ENCODE assay signal across 25 mouse cellular contexts in genomic region chr3:130903329-130903728, GRCm38 (mm10).
"Had no signal": no experiment of that assay in that cellular context is flagged by ENCODE, and none has a peak within 500 bp of the region (broad histone marks: within the 10 kb centered on the region; RNA-seq: fewer than 3 reads in every experiment).

No protein-coding gene starts in this region.

- H3K4me3 ChIP-seq: embryonic facial prominence, embryonic 10.5 days; embryonic facial prominence, embryonic 12.5 days; embryonic facial prominence, embryonic 13.5 days; embryonic facial prominence, embryonic 15.5 days; erythroblast, embryonic 14.5 days; forebrain, embryonic 10.5 days; forebrain, embryonic 12.5 days; forebrain, embryonic 13.5 days; forebrain, embryonic 15.5 days; gastrocnemius, adult 2 months; heart, adult 2 months had no signal

- ATAC-seq: forebrain, embryonic 13.5 days; forebrain, embryonic 14.5 days; forebrain, embryonic 15.5 days; forebrain, embryonic 16.5 days; forebrain, postnatal 0 days had no signal

- H3K27ac ChIP-seq: embryonic facial prominence, embryonic 10.5 days; embryonic facial prominence, embryonic 12.5 days; embryonic facial prominence, embryonic 13.5 days; embryonic facial prominence, embryonic 15.5 days; forebrain, embryonic 10.5 days; forebrain, embryonic 12.5 days; forebrain, embryonic 13.5 days; forebrain, embryonic 15.5 days; gastrocnemius, adult 2 months; heart, adult 2 months had no signal

- H3K27me3 ChIP-seq: embryonic facial prominence, embryonic 12.5 days; embryonic facial prominence, embryonic 13.5 days; embryonic facial prominence, embryonic 15.5 days; forebrain, embryonic 12.5 days; forebrain, embryonic 13.5 days; forebrain, embryonic 15.5 days had no signal

- H3K4me1 ChIP-seq: forebrain, embryonic 12.5 days; forebrain, embryonic 15.5 days had no signal

- H3K36me3 ChIP-seq: embryonic facial prominence, embryonic 10.5 days; embryonic facial prominence, embryonic 12.5 days; embryonic facial prominence, embryonic 13.5 days; embryonic facial prominence, embryonic 15.5 days; forebrain, embryonic 10.5 days; forebrain, embryonic 12.5 days; forebrain, embryonic 15.5 days had no signal

- DNase-seq: cerebellum, adult 8-10 months; cerebellum, adult 9-10 months; cerebellum, adult 9-11 months; cerebellum, postnatal 25 days; cerebellum, postnatal 36 days; embryo, embryonic 11 days; forebrain, postnatal 0 days; gastrocnemius, adult 2 months; gastrocnemius, postnatal 10 days; gastrocnemius, postnatal 14 days; gastrocnemius, postnatal 25 days; gastrocnemius, postnatal 36 days; heart, adult 18-20 months; heart, adult 2 months had no signal
